Mouse (Mus musculus) midbrain, embryonic 13.5 days (tissue): ENCODE measurements at regions not wholly inside any gene's neighbourhood (a gene's known extent, or its start where the extent isn't known, plus 50 kb on each side); places are given as distances from the start of the nearest gene placed in this dataset.

Experiments
- ATAC-seq: fragments of 200-750 bp; cut with Nextera tagmentation; 2 replicates; pipeline ENCODE4 v1.8.0; 2017; ENCODE audit warnings: mild to moderate bottlenecking, moderate TSS enrichment, moderate library complexity
- H3K27ac ChIP-seq: fragments of 300-500 bp; sonication (generic); 2 replicates; pipeline ENCODE4 v1.5.1; 2015; ENCODE audit warnings: inconsistent platforms, mild to moderate bottlenecking, moderate library complexity
- H3K27me3 ChIP-seq: fragments of 300-500 bp; sonication (generic); 2 replicates; pipeline ENCODE4 v1.6.1; 2015; ENCODE audit warnings: mild to moderate bottlenecking, inconsistent platforms
- H3K36me3 ChIP-seq: fragments of 300-500 bp; sonication (generic); 2 replicates; pipeline ENCODE4 v1.6.1; 2015; ENCODE audit warnings: mild to moderate bottlenecking, inconsistent platforms
- H3K4me1 ChIP-seq: fragments of 300-500 bp; sonication (generic); replicated peaks from 2 replicates; pipeline ENCODE4 v1.6.1; 2015; ENCODE audit warnings: inconsistent platforms
- H3K4me2 ChIP-seq: fragments of 300-500 bp; sonication (generic); replicated peaks from 2 replicates; pipeline ENCODE4 v1.6.1; 2015; ENCODE audit warnings: moderate library complexity, mild to moderate bottlenecking, inconsistent platforms
- H3K4me3 ChIP-seq: fragments of 300-500 bp; sonication (generic); replicated peaks from 2 replicates; pipeline ENCODE4 v1.5.1; 2015; ENCODE audit warnings: mild to moderate bottlenecking, inconsistent platforms
- H3K9ac ChIP-seq: fragments of 300-500 bp; sonication (generic); replicated peaks from 2 replicates; pipeline ENCODE4 v1.6.1; 2015; ENCODE audit warnings: mild to moderate bottlenecking, inconsistent platforms
- H3K9me3 ChIP-seq: fragments of 300-500 bp; sonication (generic); 2 replicates; pipeline ENCODE4 v1.6.1; 2016; ENCODE audit warnings: mild to moderate bottlenecking, inconsistent platforms
- WGBS: fragments of 180-500 bp; shearing (Covaris S2); methylation state at CpG from one replicate; pipeline ENCODE4 v1.1.7; 2015; 5-methylcytosine and 5-hydroxymethylcytosine counted together

DNA sequence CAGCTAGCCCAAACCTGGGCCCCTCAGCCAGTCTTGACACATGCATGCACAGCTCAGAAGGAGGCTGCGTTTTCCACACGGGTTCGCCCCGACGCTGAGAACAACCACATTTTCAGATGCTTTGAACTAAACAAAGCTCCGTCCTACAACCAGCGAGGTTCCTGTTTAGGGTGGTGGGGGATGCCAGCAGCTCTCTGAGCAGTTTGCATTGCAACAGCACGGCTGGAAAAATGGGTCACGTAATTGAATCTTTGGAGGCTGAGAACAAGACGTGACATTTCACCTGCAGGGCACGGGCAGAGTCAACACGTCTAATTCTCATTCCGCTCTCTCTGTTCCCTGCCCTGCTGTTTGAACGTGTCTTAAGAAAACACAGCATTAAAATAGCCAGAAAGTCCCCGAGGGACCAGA lies 119.2 kb downstream of the Syk start:
- Histone ChIP-seq H3K27me3 (no peaks in the 10 kb centered on the region), H3K4me3 (no peak overlapping the region), H3K9me3 (no peaks in the 10 kb centered on the region), H3K9ac (0 out of 2 replicates have a peak overlapping the region, but pooled peaks have one; percentile 10), H3K4me1 (peaks cover 5% of the 10 kb centered on the region; the same call in 1 of the 2 replicates), H3K36me3 (no peaks in the 10 kb centered on the region), H3K4me2 (no peak overlapping the region), H3K27ac (no peak overlapping the region)
- 57% methylated on average over 15 of the region's 15 CpGs for WGBS
- ATAC-seq = no peak

DNA sequence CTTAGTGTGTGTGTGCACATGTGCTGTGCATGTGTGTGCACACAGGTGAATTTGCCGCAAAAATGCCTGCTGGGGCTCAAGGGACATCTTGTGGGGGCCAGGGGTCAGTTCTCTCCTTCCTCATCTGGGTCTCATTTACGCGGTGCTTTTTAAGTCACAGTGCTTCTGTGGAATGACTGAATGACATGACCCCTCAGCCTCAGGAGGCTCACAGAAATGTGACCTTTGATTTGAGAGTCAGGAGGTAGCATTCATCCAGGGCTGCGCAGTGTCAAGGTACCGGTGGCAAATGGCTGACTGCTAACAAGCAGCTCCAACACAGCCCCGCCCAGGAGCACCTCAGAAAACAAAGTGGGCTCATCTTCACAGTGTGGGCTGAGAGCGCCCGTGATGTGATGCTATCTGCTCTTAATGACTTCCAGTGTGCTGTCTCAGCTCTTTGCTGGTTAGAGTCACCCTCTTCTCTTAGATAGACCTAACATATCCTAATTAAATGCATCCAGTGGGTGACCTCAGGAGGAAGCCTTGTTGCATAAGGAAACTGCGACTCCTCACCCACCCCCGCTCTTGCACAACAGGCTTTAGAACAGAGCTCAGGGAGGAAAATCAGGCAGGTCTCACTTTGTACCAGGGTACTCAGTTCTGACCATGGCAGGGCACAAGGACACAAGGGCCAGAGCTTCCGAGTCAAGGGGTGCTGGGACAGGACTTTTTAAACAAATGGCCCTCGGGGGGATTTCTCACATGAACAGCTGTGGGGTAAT lies 120.6 kb downstream of the Syk start:
- Histone ChIP-seq H3K4me2 (no peak overlapping the region), H3K4me1 (peaks cover 5% of the 10 kb centered on the region; the same call in 1 of the 2 replicates), H3K9me3 (no peaks in the 10 kb centered on the region), H3K4me3 (no peak overlapping the region), H3K9ac (no peak overlapping the region), H3K36me3 (no peaks in the 10 kb centered on the region), H3K27ac (no peak overlapping the region), H3K27me3 (no peaks in the 10 kb centered on the region)
- ATAC-seq = no peak
- WGBS = 76% methylated on average over 12 of the region's 12 CpGs

DNA sequence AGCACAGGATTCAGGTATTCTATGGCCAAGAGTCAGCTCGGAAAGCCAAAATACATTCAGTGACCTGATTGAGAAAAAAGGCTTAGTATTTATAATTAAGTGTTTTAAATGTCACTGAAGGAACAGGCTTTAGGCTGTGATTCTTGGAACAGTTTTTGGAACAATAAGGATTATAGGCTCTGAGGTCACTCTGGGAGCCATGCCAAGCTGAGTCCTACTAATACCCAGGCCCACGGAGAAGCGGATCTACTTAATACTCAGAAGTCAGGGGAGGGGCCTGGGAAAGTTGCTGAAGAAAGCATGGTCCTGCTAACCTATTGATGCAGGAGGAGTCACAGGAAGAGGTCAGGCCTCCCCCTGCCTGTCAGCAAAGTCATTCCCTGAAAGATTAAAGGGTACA lies 121.7 kb downstream of the Syk start:
- no peak overlapping the region for H3K4me2 ChIP-seq
- no peaks in the 10 kb centered on the region for H3K27me3 ChIP-seq
- no peak for ATAC-seq
- H3K9me3 ChIP-seq = no peaks in the 10 kb centered on the region
- no peak overlapping the region for H3K4me3 ChIP-seq
- H3K27ac ChIP-seq = no peak overlapping the region
- H3K36me3 ChIP-seq = no peaks in the 10 kb centered on the region
- H3K9ac ChIP-seq = no peak overlapping the region
- WGBS = 27% methylated on average over 3 of the region's 3 CpGs
- H3K4me1 ChIP-seq = peaks cover 5% of the 10 kb centered on the region; the same call in 1 of the 2 replicates

DNA sequence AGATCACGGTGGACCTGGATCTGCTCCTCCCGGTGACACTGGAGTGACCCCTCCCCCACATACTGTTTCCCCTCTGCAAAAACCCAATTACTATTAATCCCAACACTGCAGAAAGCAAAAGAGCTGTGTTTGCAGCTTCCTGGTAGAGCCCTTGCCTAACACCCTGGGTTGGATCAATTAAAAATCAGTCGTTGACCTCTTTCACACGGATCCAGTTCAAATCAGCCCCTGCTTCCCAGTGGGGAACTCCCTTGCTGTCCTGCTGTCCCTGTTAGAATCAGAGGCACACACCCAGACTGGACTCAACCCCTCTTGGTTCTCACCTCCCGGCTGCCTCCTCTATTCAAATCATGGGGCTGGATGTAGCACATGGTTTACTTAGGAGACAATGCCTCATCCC lies 126.6 kb downstream of the Syk start:
- no peak for ATAC-seq
- no peak overlapping the region for H3K27ac ChIP-seq
- no peaks in the 10 kb centered on the region for H3K36me3 ChIP-seq
- no peaks in the 10 kb centered on the region for H3K9me3 ChIP-seq
- H3K9ac ChIP-seq = no peak overlapping the region
- no peaks in the 10 kb centered on the region for H3K4me1 ChIP-seq
- H3K4me3 ChIP-seq = no peak overlapping the region
- 52% methylated on average over 5 of the region's 5 CpGs for WGBS
- 0 out of 2 replicates have a peak, but pooled peaks cover 3% of the 10 kb centered on the region for H3K27me3 ChIP-seq
- no peak overlapping the region for H3K4me2 ChIP-seq

DNA sequence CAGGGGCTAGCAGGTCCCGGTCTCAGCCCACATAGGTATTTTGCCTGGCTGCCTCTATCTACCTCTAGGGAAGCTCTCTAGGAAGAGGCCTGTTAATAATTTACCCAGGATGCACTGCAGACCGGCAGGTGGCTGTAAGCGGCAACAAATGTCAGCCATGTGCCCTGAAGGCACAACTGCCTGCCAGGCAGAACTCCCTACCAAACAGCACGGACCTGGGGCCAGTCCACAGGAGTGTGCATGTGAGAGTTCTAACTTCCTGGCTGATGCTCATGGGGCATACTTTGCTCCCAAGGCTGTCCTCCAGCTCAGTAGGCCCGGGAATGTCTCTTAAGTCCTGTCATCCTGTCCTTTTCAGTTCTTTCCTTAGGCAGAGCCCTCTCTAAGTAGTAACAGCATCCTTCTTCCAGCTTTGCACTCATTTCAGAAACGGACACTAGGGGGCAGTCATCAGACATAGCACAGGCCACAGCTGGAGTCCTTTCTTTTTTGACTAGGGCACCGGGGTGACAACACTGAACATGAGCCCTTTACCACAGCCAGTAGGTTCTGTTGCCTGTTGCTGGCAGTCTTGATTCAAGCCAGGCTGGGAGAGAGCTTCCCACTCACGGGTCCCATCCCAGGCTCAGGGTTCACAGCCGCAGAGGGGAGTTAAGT lies 128.9 kb downstream of the Syk start:
- no peaks in the 10 kb centered on the region for H3K4me1 ChIP-seq
- 37% methylated on average over 9 of the region's 9 CpGs for WGBS
- 0 out of 2 replicates have a peak, but pooled peaks cover 3% of the 10 kb centered on the region for H3K27me3 ChIP-seq
- H3K4me3 ChIP-seq = no peak overlapping the region
- H3K9ac ChIP-seq = no peak overlapping the region
- H3K27ac ChIP-seq = no peak overlapping the region
- H3K9me3 ChIP-seq = no peaks in the 10 kb centered on the region
- no peak overlapping the region for H3K4me2 ChIP-seq
- no peaks in the 10 kb centered on the region for H3K36me3 ChIP-seq
- ATAC-seq = peak; percentile 78

DNA sequence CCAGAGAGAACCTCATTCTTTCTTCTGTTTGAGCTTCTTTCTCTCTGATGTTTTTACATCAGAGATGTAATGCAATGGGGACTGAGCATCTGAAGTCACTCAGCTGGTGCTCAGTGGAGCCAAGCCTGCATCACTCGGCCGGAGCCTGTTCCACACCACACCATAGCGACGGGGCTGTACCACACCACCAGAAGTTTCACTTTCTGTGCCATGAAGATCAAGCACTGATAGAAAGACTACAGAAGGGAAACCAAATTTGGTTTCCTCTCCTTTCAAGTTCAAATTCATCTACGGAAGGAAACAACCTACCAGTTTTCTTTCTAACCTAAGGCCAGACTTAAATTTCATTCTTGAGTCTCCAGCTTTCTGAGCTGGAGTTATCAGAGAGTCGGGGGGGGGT lies 138.5 kb downstream of the Syk start:
- no peaks in the 10 kb centered on the region for H3K27me3 ChIP-seq
- no peak overlapping the region for H3K4me2 ChIP-seq
- 87% methylated on average over 6 of the region's 6 CpGs for WGBS
- no peaks in the 10 kb centered on the region for H3K36me3 ChIP-seq
- H3K27ac ChIP-seq = no peak overlapping the region
- H3K4me1 ChIP-seq = no peaks in the 10 kb centered on the region
- H3K9me3 ChIP-seq = no peaks in the 10 kb centered on the region
- no peak overlapping the region for H3K4me3 ChIP-seq
- no peak for ATAC-seq
- no peak overlapping the region for H3K9ac ChIP-seq

DNA sequence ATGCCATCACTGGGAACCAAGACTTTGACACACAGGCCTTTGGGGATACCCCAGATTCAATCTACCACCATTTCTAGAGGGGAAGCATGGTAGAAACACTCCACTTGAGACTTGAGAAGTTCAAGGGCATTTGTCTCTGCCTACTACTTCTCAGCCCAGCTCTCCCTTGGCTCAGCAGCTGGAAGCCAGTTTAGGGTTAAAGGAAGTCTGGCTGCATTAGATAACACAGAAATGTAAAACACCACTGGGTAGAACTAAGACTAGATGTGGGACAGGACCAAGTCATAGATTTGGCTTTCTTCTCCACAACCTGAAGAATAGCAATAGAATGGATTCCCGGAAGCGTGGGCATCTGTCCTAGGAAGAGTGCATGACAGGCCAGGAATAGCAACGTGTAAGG lies 139.7 kb downstream of the Syk start:
- H3K9me3 ChIP-seq = no peaks in the 10 kb centered on the region
- no peak overlapping the region for H3K27ac ChIP-seq
- H3K4me1 ChIP-seq = no peaks in the 10 kb centered on the region
- H3K4me2 ChIP-seq = no peak overlapping the region
- ATAC-seq = no peak
- no peak overlapping the region for H3K4me3 ChIP-seq
- no peaks in the 10 kb centered on the region for H3K36me3 ChIP-seq
- H3K9ac ChIP-seq = no peak overlapping the region
- 75% methylated on average over 3 of the region's 3 CpGs for WGBS
- H3K27me3 ChIP-seq = no peaks in the 10 kb centered on the region

DNA sequence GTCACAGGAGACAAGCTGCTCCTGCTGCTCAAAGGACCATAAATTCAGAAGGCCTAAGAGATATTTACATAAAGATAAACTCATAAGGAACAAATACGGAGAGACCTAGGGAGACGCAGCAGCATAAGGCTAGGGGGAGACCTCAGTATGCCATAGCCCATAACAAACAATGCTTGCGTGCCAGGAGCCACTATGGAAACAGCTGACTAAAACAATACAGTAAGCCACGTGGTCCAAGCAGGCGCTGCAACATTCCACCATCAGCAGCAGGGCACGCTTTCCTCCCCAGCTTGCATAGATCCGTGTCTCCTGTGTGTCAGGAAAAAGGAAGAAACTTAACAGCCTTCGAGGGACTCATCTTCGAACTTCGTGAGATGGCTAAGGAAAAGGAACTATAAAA lies 143.1 kb downstream of the Syk start:
- no peaks in the 10 kb centered on the region for H3K27me3 ChIP-seq
- H3K4me3 ChIP-seq = no peak overlapping the region
- no peak overlapping the region for H3K9ac ChIP-seq
- no peaks in the 10 kb centered on the region for H3K36me3 ChIP-seq
- no peak overlapping the region for H3K4me2 ChIP-seq
- WGBS = 71% methylated on average over 10 of the region's 10 CpGs
- no peak overlapping the region for H3K27ac ChIP-seq
- H3K9me3 ChIP-seq = no peaks in the 10 kb centered on the region
- H3K4me1 ChIP-seq = 0 out of 2 replicates have a peak, but pooled peaks cover 3% of the 10 kb centered on the region
- no peak for ATAC-seq

DNA sequence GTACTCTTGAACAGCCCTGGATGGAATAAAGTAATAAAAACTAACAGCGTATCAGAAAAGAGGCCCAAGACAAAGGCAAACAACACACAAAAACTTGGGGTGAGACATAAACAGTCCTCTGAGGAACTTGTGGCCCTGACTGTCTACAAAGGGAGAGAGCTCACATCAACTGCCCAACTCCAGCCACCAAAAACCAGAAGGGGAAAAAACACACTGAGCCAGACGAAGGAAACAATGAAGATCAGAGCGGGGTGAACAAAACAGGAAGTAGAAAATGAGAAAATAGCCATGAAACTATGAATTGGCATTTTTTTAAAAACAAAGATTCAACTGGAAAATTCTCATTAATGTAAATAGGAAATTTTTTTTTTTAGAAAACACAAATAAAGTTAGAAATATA lies 143.6 kb downstream of the Syk start:
- ATAC-seq = no peak
- no peak overlapping the region for H3K4me3 ChIP-seq
- no peaks in the 10 kb centered on the region for H3K9me3 ChIP-seq
- no peaks in the 10 kb centered on the region for H3K27me3 ChIP-seq
- H3K9ac ChIP-seq = no peak overlapping the region
- no peak overlapping the region for H3K27ac ChIP-seq
- 80% methylated on average over 3 of the region's 3 CpGs for WGBS
- no peak overlapping the region for H3K4me2 ChIP-seq
- H3K36me3 ChIP-seq = no peaks in the 10 kb centered on the region
- 0 out of 2 replicates have a peak, but pooled peaks cover 3% of the 10 kb centered on the region for H3K4me1 ChIP-seq

DNA sequence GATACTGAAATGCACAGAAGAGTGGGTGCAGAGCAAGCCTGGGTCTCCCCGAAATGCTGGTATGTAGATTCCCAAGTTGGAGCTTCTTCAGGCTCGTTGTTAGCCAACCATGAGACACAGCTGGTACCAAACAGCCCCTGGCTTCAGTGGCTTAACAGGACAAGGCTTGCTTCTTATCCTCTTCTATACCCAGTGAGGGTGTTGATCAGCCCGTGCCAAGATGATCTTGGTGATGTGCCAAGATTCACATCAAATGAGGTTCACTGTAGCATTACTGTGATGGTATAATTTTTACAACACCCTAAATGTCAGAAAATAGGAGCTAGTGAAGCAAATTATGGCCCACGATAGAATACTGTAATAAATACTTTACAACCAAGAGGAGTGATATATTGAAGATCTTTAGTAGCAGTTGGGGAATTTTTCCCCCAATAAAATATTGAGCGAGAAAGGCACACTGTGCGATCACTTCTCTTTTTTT lies 152.5 kb downstream of the Syk start:
- 84% methylated on average over 6 of the region's 6 CpGs for WGBS

DNA sequence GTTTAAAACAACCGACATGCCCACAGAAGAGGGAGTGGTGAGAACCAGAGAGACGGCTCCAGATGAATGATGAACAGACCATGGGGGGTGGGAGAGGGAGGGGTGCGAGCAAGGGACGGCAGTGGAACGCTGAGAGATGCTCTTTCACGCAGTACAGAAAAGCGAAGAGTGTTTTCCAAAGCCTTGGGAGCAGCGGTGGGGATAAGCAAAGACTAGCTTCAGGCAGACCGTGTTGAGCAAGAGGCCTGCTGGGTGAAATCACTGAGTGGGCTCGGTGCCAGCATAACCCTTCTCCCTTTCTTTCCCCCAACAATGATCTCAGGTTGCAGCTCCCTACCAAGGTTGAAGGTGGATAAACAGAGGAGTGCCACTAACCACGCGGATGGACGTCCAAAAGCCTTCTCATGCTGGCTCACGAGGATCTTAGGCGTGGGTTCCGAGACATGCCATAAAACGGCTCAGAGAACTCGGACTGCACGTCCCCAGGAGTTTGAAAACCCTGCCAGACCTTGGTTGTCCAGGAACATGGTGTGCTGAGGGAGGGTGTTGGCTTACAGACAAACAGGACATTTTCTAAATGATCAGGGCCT lies 153.1 kb downstream of the Syk start:
- no peaks in the 10 kb centered on the region for H3K9me3 ChIP-seq
- H3K4me1 ChIP-seq = 0 out of 2 replicates have a peak, but pooled peaks cover 3% of the 10 kb centered on the region
- 71% methylated on average over 19 of the region's 19 CpGs for WGBS
- H3K36me3 ChIP-seq = no peaks in the 10 kb centered on the region
- no peak overlapping the region for H3K4me3 ChIP-seq
- H3K4me2 ChIP-seq = no peak overlapping the region
- H3K27me3 ChIP-seq = no peaks in the 10 kb centered on the region
- ATAC-seq = no peak
- H3K27ac ChIP-seq = no peak overlapping the region
- H3K9ac ChIP-seq = no peak overlapping the region

More for the DNA sequence above, 152.5 kb downstream of the Syk start:
- Histone ChIP-seq H3K4me2 (no peak overlapping the region), H3K27ac (no peak overlapping the region), H3K36me3 (no peaks in the 10 kb centered on the region), H3K27me3 (no peaks in the 10 kb centered on the region), H3K9me3 (no peaks in the 10 kb centered on the region), H3K9ac (no peak overlapping the region), H3K4me1 (0 out of 2 replicates have a peak, but pooled peaks cover 3% of the 10 kb centered on the region), H3K4me3 (no peak overlapping the region)
- no peak for ATAC-seq

DNA sequence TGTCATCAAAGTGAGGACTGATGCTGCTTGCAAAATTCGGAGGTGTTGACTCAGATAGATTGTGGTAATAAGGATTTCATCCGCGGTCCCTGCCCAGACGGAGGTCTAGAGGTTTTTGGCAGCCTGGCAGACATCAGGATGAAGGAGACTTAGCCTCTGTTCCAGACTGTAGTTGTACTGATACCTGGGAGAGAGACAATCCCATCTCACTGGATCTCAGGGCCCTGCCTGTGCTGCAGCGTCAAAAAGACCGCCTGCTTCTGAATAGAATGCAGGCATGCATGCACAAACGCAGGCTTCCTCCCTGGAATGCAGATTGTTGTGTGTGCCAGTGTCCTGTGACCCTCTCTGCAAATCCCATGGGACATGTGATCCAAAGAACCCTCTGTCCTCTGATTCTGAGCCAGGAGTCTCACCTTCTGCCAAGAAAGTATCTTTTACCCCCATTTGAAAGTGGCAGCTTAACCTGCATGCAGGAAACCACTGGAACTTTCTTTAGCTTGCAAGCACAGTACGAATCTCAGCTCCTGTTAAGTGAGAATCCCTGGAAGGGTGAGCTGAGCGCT lies 155.2 kb downstream of the Syk start:
- no peak for ATAC-seq
- 62% methylated on average over 9 of the region's 9 CpGs for WGBS
- Histone ChIP-seq H3K4me3 (no peak overlapping the region), H3K27ac (no peak overlapping the region), H3K9ac (no peak overlapping the region), H3K36me3 (no peaks in the 10 kb centered on the region), H3K4me1 (0 out of 2 replicates have a peak, but pooled peaks cover 3% of the 10 kb centered on the region), H3K27me3 (no peaks in the 10 kb centered on the region), H3K4me2 (no peak overlapping the region), H3K9me3 (no peaks in the 10 kb centered on the region)
